Mouse (Mus musculus) left cerebral cortex, postnatal 4 days (tissue): ENCODE results near the gene Narfl. TPM values are rescaled to one million over a fixed set of nuclear protein-coding genes. Genes with fewer than 3 reads are reported as not detected.
"Not testable (repeated sequence)": the region's sequence is repeated elsewhere in the genome, so short reads cannot be mapped to it uniquely, and the experiment has no call there.

Experiments
- DNase-seq: peaks from one replicate; pipeline ENCODE4 v3.0.0-alpha.2; 2022
- intact Hi-C: fragments of 180-260 bp; cut with DNase I; formaldehyde crosslinking; loops from one replicate; pipeline ENCODE4 v1.15.1; 2025
- total RNA-seq, 2 experiments: library from RNA; stranded (reverse); gene quantifications; 2 replicates each; pipeline ENCODE4 v1.2.3; 2021

Narfl gene
- 10 to 100 TPM; 24.1 to 25.1 TPM for total RNA-seq

DNA sequence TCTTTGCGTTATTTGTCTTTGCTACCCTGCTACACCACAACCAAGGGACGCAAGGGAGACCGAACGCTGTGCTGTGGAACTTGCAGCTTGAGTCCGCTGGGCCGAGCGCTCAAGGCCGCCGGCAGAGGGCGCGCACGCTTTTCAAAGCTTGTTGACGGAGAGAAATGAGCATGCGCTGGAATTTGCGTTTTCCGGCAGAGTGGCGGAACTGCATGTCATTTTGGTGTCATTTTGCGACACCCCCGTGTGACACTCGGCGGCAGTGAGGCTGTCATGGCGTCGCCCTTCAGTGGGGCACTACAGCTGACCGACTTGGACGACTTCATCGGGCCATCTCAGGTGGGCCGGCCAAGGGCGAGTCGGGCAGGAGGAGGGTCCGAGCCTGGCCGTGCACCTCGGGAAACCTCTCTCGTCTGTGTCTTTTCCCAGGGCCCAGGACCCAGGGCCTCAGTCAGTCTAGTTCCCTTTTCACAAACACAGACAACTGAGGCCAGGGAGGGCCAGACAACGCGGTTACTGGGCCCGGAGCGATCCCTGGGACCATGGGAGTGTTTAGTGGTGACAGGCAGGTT lies at the start of gene Narfl:
Gene Narfl (plus strand): TSS at position 228 of the 572 bp plus-strand sequence.
- intact Hi-C loops = no loop called here

DNA sequence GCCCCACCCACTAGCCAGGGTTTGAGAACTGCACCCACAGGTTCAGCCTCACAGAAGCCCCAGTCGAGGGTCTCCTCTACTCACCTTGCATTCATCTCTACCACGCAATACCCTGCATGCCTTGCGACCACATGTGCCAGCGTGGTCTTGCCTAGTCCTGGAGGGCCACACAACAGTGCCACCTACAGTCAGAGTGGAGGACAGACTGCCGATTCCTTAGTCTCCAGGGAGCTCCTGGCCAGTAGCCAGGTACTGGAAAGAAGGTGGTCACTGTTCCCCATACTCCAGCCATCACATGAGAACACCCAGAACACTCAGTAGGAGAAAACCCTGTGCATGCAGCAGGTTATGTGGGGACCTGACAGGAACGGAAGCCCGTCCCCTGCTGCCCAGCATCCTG lies 49.7 kb upstream of the Narfl start:
- intact Hi-C loops = no loop called here
- DNase-seq = peak; percentile 38

More for the DNA sequence above, at the start of gene Narfl:
- DNase-seq = peak; percentile 99

DNA sequence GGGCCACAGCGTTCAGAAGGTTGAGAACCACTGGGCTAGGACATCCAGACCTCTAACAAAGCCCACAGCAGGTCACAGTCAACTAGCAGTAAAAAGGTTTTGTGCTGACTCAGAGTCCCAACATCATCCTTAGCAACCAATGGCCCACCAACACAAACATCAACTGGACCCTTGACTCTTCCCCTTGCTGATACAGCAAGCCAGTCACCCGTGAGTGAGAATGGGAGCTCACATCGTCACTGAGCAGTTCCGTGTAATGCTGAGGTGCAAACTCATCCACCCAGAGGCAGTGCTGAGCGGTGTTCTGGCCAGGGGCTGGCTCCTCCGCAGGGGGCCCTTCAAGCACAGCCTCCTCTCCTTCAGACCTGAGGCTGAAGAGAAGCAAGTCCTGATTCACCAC lies 48.3 kb upstream of the Narfl start:
- DNase-seq = no peak
- intact Hi-C loops = no loop called here

DNA sequence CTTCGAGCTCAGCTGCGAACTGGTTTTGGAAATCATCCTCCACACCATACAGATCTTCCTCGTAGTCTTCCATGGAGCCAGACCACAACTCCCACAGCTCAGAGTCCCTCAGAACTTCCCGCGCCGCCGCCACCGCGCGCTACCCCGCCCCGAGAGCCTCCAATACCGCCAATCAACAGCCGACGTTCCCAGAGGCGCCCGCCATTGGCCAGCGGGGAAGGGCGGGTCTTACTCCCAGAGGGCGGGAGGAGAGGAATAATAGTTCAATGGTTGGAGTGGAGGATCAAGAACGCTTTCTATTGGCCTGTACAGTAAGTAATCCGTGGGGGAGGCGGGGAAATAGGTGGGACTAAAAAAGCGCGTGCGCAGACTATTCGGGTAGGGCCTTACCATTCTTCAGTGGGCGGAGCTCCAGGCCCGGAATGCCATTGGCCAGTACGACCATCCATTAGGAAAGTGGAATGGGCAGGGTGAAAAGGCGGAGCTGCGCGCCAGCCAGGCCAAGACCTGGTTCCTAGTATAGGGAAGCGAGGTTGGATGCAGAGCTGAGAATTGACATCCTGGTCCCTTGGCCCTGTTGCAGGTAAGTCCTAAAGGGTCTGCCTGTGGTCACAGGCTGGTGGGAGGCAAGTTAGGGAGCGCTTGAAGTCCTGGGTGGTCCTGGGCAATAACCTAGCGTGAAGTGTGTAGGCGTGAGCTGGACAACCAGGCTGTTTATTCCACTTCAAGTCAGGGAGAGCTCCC lies 46.1 kb upstream of the Narfl start, which contains the start of the genes Chtf18 and Rpusd1:
Gene Chtf18 (minus strand): TSS at position 155 of the 744 bp plus-strand sequence.
Gene Rpusd1 (plus strand): TSS at position 406 of the 744 bp plus-strand sequence.
- intact Hi-C loops = no loop called here
- peak; percentile 100 for DNase-seq

DNA sequence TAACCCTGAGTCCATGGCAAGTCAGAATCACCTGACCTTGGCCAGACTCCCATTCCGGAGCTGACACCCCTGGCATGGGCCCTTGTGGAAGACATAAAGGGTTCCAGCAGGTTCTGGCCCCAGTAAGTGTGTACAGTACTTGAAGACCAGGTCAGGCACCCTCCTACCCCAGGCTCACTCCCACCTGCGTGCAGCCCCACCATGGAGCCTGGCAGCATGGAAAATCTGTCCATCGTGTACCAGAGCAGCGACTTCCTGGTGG lies 45.6 kb upstream of the Narfl start:
- intact Hi-C loops = no loop called here
- no peak for DNase-seq

DNA sequence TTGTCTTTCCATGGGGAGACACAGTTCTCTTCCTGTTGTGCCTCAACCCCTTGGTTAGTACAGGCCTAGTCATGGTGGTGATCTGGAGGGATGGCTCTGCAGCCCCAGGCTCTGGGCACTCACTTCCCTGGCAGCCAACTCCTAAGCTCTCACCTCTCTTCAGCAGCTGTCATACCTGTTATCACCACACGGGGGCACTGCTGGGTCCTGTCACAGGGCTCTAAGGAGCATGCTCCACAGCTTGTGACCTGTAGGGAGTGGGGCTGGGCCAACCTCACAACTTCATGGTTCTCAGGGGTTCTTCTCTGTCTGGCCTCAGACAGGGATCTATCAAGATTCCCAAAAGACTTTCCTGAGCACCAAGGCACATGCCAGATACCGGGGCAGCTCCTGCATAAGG lies 41.5 kb upstream of the Narfl start:
- peak; percentile 88 for DNase-seq
- intact Hi-C loops = loop anchor here (5.0 kb wide), 1 partner anchor 70 kb away; no protein-coding TSS in a partner anchor

DNA sequence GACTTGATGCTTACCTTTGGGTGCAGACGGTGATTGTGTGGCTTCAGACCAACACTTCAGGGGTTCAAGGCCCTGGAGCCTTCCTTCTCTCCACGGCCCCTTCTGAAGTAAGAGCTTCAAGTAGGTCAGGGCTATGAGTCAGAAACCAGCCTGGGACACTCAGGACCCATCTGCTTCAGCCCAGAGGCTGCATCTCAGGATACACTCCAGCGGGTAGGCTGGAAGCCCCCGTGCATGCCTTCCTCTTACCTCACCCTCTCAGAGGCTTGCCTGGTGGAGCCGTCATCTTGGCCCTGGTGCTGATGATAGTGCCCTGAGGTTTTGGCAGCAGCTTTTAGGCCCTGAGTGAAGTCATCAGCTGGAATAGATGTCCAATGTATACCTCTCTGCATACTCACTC lies 38.3 kb upstream of the Narfl start:
- intact Hi-C loops = no loop called here
- no peak for DNase-seq

DNA sequence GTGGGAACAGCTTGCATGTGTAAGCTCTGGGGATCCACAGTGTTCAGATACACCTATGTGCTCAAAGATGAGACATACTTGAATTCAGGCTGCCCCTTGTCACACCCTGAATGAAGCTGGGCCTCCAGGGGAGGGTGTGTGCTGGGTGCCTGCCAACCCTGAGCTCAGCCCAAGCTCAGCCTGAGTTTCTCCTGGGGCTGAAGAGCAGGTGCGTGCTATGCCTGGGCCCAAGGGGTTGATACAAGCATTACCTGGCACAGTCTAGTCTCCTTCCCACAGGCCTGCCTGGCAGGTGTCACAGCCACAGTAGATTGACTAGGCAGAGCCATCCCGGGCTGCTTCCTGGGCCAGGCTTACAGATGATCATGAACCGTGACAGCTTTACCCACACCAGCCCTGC lies 37.8 kb upstream of the Narfl start, which contains the start of gene Mslnl:
Gene Mslnl (plus strand): TSS at position 298 of the 400 bp plus-strand sequence.
- intact Hi-C loops = no loop called here
- DNase-seq = no peak

DNA sequence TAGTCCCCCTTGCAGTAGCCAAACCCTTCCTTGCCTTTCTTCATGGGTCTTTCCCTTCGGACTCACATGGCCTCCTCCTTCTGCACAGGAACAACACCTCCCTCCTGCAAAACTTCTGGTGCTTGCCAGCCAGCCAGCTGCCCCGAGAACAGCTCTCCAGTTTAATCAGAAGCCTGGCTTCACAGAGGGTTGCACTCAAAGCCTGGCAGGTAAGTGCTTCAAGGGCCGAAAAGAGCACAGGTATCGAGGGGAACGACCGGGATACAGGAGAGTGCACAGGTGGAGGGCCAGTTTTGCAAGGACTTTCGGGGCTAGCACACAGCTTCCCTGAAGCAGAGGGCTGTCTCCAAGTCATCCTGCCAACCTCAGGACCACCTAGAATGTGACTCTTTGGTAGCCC lies 34.7 kb upstream of the Narfl start:
- DNase-seq = no peak
- intact Hi-C loops = no loop called here

DNA sequence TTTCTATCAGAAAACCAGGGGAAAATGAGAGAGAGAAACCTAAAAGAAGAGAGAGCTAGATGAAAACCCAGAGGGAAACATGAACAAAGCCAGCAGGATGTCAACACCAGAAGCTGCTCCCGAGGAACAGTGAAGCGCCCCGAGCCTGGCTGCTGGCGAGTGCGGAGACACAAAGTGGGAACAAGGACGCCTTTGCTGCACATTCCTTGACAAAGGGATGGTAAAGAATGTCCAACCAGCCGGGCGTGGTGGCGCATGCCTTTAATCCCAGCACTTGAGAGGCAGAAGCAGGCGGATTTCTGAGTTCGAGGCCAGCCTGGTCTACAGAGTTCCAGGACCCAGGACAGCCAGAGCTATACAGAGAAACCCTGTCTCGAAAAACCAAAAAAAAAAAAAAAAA lies 32.1 kb upstream of the Narfl start:
- DNase-seq = not testable (repeated sequence)

DNA sequence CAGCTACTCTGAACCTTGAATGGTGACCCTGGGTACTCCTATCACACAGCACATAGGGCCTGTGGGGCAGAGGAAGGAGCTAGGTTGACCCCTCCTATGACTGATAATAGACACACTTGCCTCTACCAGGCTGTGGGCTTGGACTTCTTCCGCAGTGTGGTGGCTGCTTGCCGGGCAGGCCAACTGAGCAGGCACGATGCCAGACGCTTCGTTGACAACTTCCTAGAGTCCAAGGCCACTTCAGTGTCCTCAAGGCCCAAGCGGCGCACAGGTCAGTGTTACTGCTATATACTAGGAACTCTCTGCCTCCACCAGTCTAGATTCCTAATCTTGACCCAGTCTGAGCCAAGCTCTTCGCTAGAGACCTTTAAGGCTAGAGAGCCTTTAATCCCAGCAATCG lies 29.7 kb upstream of the Narfl start:
- intact Hi-C loops = no loop called here
- DNase-seq = no peak

More for the DNA sequence above, 32.1 kb upstream of the Narfl start:
- intact Hi-C loops = not testable (repeated sequence)

DNA sequence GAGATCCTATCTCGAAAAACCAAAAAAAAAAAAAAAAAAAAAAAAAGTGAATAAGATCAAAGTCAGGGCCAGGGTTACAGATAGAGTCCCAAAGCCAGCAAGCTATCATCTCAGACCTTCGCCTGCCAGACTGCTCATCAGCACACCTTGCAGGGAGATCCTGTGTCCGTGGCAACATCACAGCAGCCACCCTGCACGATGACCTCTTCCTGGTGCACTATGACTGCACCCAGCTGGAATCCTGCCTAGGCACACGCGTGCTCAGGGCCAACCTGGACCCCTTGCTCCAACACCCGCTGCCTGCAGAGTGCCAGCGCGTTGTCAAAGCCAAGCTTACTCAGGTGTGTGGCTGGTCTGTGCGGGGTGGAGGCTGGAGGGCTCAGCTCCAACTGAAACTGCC lies 29.3 kb upstream of the Narfl start:
- DNase-seq = no peak
- intact Hi-C loops = no loop called here

DNA sequence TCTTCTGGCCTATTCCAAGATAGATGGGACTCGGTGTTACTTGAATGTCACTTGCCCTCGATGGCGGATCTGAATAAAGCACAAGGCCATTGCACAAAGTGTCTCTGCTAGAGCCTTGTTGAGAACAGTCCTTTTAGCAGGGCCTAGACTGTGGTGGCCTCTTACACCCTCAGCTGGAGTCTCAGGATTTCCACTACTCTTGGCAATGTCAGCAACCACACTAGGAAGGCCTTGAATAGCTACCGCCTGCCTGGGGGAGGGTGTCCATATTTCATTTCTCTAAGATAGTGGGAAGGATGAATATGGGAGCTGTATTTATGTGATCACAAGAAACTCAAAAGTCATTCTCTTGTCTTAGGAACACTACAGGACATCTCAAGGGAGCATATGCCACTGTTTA lies 25.3 kb upstream of the Narfl start:
- DNase-seq = no peak
- intact Hi-C loops = no loop called here

DNA sequence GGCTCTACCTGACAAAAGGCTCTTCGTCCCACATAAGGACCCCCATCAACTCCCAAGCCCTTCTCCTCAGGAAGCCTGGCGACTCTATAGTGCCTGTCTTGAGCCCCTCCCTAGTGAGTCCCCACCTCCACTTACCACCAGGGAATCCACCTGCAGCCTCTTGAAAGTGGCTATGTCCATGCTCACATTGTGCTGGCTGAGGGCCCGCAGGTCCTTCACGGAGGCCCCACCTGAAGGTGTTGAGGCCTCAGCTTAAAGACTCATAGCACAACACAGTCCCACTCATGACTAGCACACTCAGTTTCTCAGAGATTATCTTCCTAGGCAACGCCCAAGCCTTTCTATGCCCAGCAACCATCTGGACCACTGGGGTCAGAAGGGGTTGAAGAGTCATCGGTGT lies 24.3 kb upstream of the Narfl start:
- intact Hi-C loops = no loop called here
- DNase-seq = no peak

DNA sequence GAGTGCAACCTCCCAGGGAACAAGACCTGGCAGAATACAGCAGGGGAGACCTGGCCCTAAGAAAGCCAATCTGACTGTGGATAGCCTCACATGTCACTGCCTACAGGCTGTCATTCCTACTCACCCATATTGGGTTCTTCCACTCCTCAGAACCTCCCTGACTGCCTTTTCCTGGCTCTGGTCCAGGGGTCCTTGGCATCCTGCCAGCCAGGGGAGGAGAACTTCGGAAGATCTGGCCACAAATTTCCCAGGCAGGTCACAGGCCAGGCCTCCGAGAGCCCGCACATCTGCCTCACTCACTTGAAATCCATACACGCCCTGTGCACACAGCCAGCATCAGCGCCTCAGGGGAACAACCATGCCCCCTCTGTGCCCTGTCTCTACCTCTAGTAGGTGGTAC lies 22.1 kb upstream of the Narfl start:
- peak; percentile 75 for DNase-seq
- intact Hi-C loops = no loop called here

DNA sequence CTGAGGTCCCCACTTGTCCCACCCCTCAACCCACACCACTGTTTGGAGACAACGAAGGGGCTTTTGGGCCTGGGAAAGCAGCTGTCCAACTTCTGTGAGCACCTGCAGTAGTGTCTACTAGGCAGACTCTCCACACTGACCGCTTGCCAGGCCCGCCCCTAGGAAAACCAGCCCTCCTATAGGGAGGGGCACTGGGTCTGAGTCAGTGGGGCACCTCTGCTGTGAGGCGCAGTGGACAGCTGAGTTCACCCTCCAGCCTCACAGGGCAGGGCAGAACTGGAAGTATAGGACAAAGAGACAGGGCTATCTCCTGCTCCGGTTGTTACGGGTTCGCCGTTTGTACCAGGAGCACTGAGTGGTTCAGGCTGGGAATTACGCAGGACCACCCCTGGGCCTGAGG lies 19.3 kb upstream of the Narfl start, which contains the start of gene Msln:
Gene Msln (minus strand): TSS at position 138 of the 400 bp plus-strand sequence.
- no peak for DNase-seq
- intact Hi-C loops = no loop called here

DNA sequence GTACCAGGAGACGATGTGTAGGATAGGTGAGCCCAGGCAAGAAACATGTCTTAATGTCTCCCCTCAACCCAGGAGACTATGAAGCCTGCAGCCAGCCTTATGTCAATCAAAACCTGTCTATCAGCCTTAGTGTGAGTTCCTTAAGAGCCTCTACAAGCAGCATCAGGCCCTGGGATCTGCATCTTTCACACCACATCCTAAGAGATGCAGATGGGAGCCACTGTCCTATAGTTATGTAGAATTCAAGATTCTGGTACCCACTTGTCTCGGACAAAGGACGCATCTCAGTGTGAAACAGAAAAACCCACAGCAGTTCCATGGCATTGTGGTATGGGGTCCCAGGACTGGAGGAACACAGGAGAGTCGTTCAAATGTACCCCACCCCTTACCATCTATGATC lies 18.5 kb upstream of the Narfl start:
- intact Hi-C loops = no loop called here
- no peak for DNase-seq

DNA sequence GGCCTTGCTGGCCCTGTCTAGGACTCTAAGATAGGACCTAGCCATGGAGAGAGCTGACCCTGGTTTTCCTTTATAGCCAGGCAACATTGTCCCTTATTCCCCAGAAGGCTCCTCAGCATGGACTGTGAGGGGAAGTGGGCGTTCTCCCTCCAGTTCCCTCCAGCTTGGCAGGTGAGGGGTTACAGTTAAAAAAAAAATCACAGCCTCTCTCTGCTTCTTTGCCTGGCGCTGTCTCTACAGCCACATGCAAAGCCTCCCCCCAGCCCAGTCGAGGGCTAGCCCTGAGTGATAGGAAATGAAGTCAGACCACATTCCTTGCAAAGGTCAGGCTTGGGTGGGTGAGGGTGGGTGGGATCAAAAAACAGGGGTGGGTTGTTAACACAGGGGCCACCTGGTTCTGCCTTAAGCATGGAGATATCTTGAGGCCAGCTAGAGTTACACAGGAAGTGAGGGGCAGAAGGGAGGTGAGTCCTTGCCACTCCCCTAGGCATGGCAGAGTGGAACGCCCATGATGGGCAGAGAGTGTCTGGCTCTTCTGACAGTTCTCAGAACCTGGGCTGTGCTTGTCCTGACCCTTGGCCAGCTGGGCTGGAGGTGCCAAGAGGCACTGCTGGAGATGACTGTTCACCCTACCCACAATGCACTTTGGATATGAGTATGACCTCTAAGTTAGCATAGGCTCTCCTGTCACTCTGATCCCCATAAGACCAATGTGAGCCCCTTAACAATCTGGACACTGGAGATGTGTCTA lies 17.8 kb upstream of the Narfl start:
- no peak for DNase-seq

DNA sequence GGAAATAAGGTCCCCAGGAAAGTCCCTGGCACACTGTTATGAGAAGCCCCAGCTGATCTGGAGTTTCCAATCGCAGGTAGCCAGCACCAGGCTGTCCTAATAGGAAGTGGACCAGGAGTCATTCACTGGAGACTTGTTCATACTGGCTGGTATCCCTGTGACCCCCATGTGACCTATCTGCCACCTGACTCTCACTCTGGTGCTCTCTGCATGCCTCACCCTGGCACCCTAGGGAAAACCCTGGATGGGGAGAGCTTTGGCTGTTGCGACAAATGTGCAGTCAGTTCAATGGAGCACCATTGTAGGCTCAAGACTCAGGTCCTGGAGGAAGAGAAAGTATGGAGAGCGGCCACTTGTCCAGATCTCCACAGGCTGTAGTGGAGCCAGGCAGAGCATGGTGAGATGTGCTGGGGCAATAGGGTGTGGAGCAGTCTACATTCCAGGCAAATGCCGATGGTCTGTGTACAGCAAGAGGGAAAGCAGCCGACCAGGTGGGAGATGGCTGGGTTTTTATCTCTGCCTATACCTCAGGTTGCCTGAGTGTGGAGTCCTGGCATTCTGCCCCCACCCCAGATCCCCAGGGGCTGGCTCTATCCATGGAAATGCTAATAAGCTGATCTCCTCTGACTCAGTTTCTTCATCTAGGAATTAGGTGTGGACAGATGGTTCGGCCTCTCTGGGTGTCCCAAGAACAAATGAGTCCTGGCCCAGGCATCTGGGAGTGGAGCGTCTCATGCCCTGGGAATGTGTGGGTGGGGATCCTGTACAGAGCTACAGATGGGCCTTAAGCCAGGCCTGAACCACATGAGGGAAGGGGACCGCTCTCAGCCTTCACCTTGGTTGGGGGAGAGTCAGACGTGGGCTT lies 17.0 kb upstream of the Narfl start:
- intact Hi-C loops = no loop called here
- no peak for DNase-seq

More for the DNA sequence above, 17.8 kb upstream of the Narfl start:
- intact Hi-C loops = no loop called here

DNA sequence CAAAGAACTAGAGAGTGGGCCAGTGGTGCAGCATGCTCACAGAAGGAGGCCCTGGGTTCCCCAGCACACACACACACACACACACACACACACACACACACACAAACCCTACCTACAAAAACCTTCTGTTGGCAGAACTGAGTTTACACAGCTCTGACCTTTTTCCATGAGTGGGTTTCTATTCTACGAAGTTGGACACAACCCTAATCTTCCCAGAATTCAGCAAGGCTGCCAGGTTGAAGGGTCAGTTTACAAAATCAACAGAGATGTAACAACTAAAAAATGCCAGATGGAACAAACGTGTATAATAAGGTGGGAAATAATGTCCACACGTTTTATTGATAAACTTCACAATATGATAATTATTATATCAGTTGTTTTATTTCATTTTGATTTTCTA lies 15.9 kb upstream of the Narfl start:
- DNase-seq = no peak
- intact Hi-C loops = no loop called here

DNA sequence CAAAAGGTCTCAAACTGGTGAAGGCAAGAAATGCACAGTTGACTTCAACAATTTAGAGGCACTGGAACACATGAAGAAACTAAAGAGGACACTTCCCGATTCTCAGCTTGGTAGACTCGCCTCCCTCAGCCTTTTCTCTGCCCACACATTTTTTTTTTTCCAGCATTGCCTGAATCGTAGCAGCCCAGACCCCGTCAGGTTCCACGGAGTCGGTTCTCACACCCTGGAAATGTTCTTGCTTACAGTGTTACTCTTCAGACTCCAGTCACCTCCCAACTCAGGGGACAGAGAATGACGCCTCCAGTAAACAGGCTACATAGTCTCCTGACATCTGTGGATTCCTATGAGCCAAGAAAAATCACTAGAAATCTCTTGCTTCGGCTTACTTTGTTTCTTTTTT lies 13.4 kb upstream of the Narfl start:
- intact Hi-C loops = no loop called here
- no peak for DNase-seq
